Mouse (Mus musculus) bone marrow macrophage, adult 2 months (primary cell): ENCODE results near the gene Gm3488.
"Not testable (repeated sequence)": the region's sequence is repeated elsewhere in the genome, so short reads cannot be mapped to it uniquely, and the experiment has no call there.

ENCODE experiments used
- CTCF ChIP-seq: IDR thresholded peaks from 2 replicates; pipeline ENCODE4 v1.5.1; 2012; ENCODE audit warnings: low read depth, mild to moderate bottlenecking, low read length, moderate library complexity
- POLR2A ChIP-seq: IDR thresholded peaks from 2 replicates; pipeline ENCODE4 v1.6.1; 2012; ENCODE audit warnings: mild to moderate bottlenecking, low read depth, low read length, borderline replicate concordance

- not testable (repeated sequence) for TF ChIP-seq CTCF, POLR2A
These were observed 41.0 kb upstream of the Gm3488 start for GRCm38 (mm10) chr14:5460469-5460868.
